Mouse (Mus musculus) adrenal gland, postnatal 0 days (tissue): Measurements from ENCODE around the gene Rrm1. TPM values are rescaled to one million over a fixed set of nuclear protein-coding genes. Genes with fewer than 3 reads are reported as not detected.

Experiments
- polyA plus RNA-seq: library from polyadenylated mRNA; unstranded; fragments of >200 nt; fragmentation: Nextera tagmentation; extraction: Ambion mirVana; gene quantifications from 2 replicates; pipeline ENCODE4 v1.2.1, GENCODE M21; 2015

Gene Rrm1
- polyA plus RNA-seq, result 43.2 and 47.8 TPM in 2 replicates

DNA sequence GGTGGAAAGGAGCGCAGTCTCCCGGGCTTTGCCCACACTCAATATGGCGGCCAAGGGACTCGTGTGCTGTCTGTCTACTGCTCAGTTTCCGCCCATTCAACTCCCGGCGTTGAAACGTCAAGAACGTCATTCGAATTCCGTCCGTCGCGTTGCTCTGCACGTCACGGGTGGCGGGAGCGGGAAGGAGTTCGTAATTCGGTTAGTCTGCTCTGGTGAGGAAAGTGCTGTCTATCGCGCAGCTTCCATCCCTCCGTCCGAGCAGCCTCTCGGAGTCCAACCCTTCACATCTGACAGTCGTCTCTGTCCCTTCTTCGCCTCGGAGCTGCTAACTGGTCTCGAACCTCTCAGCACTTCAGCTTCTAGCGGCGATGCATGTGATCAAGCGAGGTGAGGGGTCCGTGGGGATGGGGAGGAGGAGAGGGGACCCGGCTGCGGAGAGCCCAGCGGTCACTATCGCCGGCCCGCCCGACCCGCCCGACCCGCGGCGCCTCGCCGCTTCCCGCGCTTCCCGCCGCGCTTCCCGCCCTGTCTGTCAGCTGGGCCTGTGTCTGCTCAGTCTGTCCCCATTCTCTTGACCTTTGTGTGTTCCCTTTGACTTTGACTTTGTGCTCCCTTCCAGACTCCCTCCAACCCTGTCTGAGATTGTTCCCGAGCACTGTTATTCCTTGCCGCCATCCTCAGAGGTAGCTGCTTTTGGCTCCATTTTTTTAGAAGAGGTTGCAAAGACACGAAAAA lies at the start of gene Rrm1:
Gene Rrm1, plus strand, starts transcription at position 39 of the 735 bp plus-strand sequence.

DNA sequence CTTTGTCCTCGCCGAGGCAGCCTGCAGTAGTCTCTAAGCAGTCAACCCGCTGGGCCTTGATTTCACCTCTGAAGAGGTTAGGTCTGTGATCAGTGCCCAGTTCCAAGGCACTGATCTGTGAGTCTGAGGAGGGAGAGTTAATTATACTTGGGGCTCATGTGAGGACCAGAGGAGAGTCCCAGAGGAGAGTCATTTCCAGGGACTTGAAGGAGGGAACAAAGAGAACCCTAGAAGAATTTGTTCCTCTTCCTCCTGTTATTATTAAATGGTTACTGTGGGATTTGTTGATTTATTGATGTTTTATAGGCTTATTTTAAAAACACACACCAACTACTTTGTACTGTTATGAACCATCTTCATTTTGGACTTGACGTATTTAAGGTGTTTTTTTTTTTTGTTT lies 40.1 kb downstream of the Rrm1 start, which contains the start of gene Olfr543:
Gene Olfr543, minus strand, starts transcription at position 101 of the 400 bp plus-strand sequence.

DNA sequence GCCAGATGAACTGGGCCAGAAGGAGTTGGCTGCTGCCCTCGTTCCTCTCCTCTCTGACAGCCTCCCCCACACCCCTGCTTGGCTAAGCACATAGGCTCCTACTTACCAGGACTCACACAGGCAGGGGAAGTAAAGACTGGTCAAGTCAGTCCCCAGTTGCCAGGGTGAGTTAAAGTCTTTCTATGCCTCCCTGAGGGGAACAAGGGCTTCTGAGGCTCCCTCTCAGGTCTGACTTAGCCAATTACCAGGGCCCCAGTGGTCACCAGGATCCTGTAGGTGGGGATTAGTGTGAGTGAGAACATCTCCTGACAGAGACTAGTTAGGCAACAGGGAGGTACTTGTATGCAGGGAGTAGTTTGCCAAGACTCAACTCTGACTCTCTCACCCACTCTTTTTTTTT lies 46.7 kb downstream of the Rrm1 start, which contains the start of gene Olfr544:
Gene Olfr544, minus strand, starts transcription at position 153 of the 400 bp plus-strand sequence.

DNA sequence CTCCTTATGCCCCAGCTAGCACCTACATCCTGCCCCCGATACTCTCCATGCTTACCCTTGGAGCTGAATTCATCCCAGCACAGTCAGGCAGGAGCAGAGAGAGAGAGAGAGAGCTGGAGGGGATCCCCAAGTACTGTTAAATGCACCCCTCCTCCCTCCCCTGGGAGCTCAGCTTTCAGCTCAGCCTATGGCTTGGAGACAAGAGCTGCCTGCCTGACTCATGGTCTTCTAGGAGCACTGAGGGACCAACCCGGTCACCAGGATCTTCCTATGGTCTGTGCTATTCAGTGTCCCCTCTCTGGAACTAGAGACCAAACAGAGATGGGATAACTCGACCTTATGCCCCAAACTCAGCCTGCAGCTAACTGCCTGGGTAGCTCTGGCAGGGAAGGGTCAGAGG lies 58.0 kb downstream of the Rrm1 start, which contains the start of gene Olfr545:
Gene Olfr545, minus strand, starts transcription at position 101 of the 400 bp plus-strand sequence.

Other genes with a start within 250 kb of the Rrm1 start
- 10.6 and 14.8 TPM in 2 replicates for gene Nup98, start 231.5 kb upstream of the Rrm1 start, polyA plus RNA-seq
- 79.7 and 172 TPM in 2 replicates for gene Pgap2, start 231.5 kb upstream of the Rrm1 start, polyA plus RNA-seq
- gene Rhog, start 185.6 kb upstream of the Rrm1 start, polyA plus RNA-seq, result 42.5 and 58.3 TPM in 2 replicates
- 20.1 and 31.1 TPM in 2 replicates for gene Stim1, start 173.9 kb upstream of the Rrm1 start, polyA plus RNA-seq
- gene Olfr543, start 40.0 kb downstream of the Rrm1 start, polyA plus RNA-seq, result not detected in 2 replicates
- 0.08 TPM in 1 of 2 replicates, not detected in the other for gene Olfr544, start 46.6 kb downstream of the Rrm1 start, polyA plus RNA-seq
- not detected in 2 replicates for gene Olfr545, start 57.9 kb downstream of the Rrm1 start, polyA plus RNA-seq
- gene Olfr547, start 93.1 kb downstream of the Rrm1 start, polyA plus RNA-seq, result not detected in 2 replicates
- gene Olfr548-ps1, start 99.2 kb downstream of the Rrm1 start, polyA plus RNA-seq, result not detected in 2 replicates
- gene Olfr549, start 108.2 kb downstream of the Rrm1 start, polyA plus RNA-seq, result not detected in 2 replicates
- 0.90 and 1.3 TPM in 2 replicates for gene Trim21, start 123.8 kb downstream of the Rrm1 start, polyA plus RNA-seq
- not detected in 2 replicates for gene Olfr550, start 129.7 kb downstream of the Rrm1 start, polyA plus RNA-seq
- not detected in 2 replicates for gene Olfr551, start 150.2 kb downstream of the Rrm1 start, polyA plus RNA-seq
- not detected in 2 replicates for gene Olfr552, start 156.1 kb downstream of the Rrm1 start, polyA plus RNA-seq
- not detected in 2 replicates for gene Olfr553, start 176.5 kb downstream of the Rrm1 start, polyA plus RNA-seq
- gene Olfr554, start 196.7 kb downstream of the Rrm1 start, polyA plus RNA-seq, result not detected in 2 replicates
- gene Olfr555, start 217.1 kb downstream of the Rrm1 start, polyA plus RNA-seq, result not detected in 2 replicates
- not detected in 2 replicates for gene Olfr556, start 223.2 kb downstream of the Rrm1 start, polyA plus RNA-seq
- 9.6 and 9.9 TPM in 2 replicates for gene Trim68, start 245.6 kb downstream of the Rrm1 start, polyA plus RNA-seq